Mouse (Mus musculus) limb, embryonic 14.5 days (tissue): ENCODE measurements around the gene Slc6a2. TPM values are rescaled to one million over a fixed set of nuclear protein-coding genes. Genes with fewer than 3 reads are reported as not detected.

Source experiments
- ATAC-seq: fragments of 200-750 bp; cut with Nextera tagmentation; 2 replicates; pipeline ENCODE4 v1.8.0; 2017; ENCODE audit warnings: low read depth, moderate number of reproducible peaks, moderate TSS enrichment; ENCODE audit not compliant: low FRiP score
- DNase-seq: peaks from one replicate; pipeline ENCODE4 v3.0.0-alpha.2; 2015; ENCODE audit warnings: low spot score
- H3K27ac ChIP-seq: fragments of 300-500 bp; sonication (generic); replicated peaks from 2 replicates; pipeline ENCODE4 v1.5.1; 2014; ENCODE audit warnings: low read depth, mild to moderate bottlenecking, low read length, moderate library complexity, mixed read lengths
- H3K27me3 ChIP-seq: fragments of 300-500 bp; sonication (generic); 2 replicates; pipeline ENCODE4 v1.6.1; 2014; ENCODE audit warnings: low read length, mixed read lengths; ENCODE audit not compliant: control insufficient read depth, insufficient read depth
- H3K36me3 ChIP-seq: fragments of 300-500 bp; sonication (generic); 2 replicates; pipeline ENCODE4 v1.6.1; 2014; ENCODE audit warnings: mild to moderate bottlenecking, low read length, moderate library complexity, mixed read lengths; ENCODE audit not compliant: control insufficient read depth, insufficient read depth
- H3K4me1 ChIP-seq: fragments of 300-500 bp; sonication (generic); 2 replicates; pipeline ENCODE4 v1.6.1; 2014; ENCODE audit warnings: antibody characterized with exemption, low read length, mixed read lengths; ENCODE audit not compliant: control insufficient read depth, insufficient read depth
- H3K4me2 ChIP-seq: fragments of 300-500 bp; sonication (generic); replicated peaks from 2 replicates; pipeline ENCODE4 v1.6.1; 2014; ENCODE audit warnings: low read depth, mild to moderate bottlenecking, low read length, moderate library complexity; ENCODE audit not compliant: severe bottlenecking
- H3K4me3 ChIP-seq: fragments of 300-500 bp; sonication (generic); replicated peaks from 2 replicates; pipeline ENCODE4 v1.5.1; 2014; ENCODE audit warnings: low read length
- H3K9ac ChIP-seq: fragments of 300-500 bp; sonication (generic); 2 replicates; pipeline ENCODE4 v1.6.1; 2014; ENCODE audit warnings: mild to moderate bottlenecking, low read depth, low read length, moderate library complexity; ENCODE audit not compliant: severe bottlenecking
- H3K9me3 ChIP-seq: fragments of 300-500 bp; sonication (generic); 2 replicates; pipeline ENCODE4 v1.6.1; 2016; ENCODE audit warnings: low read length; ENCODE audit not compliant: control insufficient read depth
- POLR2A ChIP-seq: fragments of 200-500 bp; IDR thresholded peaks from 2 replicates; pipeline ENCODE4 v1.8.0; 2012; ENCODE audit warnings: inconsistent platforms, mild to moderate bottlenecking, moderate library complexity, borderline replicate concordance; ENCODE audit not compliant: insufficient read depth, insufficient read length; ENCODE audit errors: extremely low read depth
- WGBS: fragments of 180-500 bp; shearing (Covaris S2); extraction: QIAGEN DNeasy Blood & Tissue Kit; methylation state at CpG from one replicate; pipeline ENCODE4 v1.1.7; 2014; 5-methylcytosine and 5-hydroxymethylcytosine counted together
- polyA plus RNA-seq, 2 experiments: library from polyadenylated mRNA; depleted of rRNA in 1 of 2; stranded (reverse) in 1 of 2; unstranded in 1 of 2; fragments of >200 nt; fragmentation: Nextera tagmentation in 1 of 2; extraction: Ambion mirVana in 1 of 2; gene quantifications; 2 replicates each; pipeline versions ENCODE4 v1.2.1 to v1.2.3; 2012 to 2014

Gene Slc6a2
- polyA plus RNA-seq, 2 experiments = 0.22 to 0.23 TPM

DNA sequence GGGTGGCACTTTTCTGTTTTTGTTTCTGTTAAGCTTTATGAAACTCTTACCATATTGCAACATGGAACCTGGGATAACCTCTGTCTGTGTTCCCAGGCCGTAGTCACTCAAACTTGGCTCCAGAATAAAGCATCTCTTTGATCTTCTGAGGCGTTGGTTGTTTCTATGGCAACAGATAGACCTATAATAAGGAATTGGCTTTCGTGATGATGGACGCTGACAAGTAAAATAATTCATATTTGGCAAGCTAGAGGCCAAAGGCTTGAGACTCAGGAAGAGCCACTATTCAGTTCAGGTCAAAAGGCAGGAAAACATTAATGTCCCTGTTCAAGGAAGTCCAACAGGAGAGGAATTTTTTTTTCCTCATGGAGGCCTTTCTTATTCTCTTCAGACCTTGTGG is 30.9 kb upstream of the Slc6a2 start:
- Histone ChIP-seq H3K27me3 (no peaks in the 10 kb centered on the region), H3K9me3 (peaks cover 12% of the 10 kb centered on the region; the same call in 1 of the 2 replicates), H3K36me3 (no peaks in the 10 kb centered on the region), H3K4me1 (no peaks in the 10 kb centered on the region), H3K4me3 (no peak overlapping the region), H3K9ac (no peak overlapping the region), H3K4me2 (no peak overlapping the region), H3K27ac (no peak overlapping the region)
- no peak for TF ChIP-seq POLR2A
- ATAC-seq (no peak), DNase-seq (no peak)
- 62% methylated on average over 4 of the region's 4 CpGs for WGBS

DNA sequence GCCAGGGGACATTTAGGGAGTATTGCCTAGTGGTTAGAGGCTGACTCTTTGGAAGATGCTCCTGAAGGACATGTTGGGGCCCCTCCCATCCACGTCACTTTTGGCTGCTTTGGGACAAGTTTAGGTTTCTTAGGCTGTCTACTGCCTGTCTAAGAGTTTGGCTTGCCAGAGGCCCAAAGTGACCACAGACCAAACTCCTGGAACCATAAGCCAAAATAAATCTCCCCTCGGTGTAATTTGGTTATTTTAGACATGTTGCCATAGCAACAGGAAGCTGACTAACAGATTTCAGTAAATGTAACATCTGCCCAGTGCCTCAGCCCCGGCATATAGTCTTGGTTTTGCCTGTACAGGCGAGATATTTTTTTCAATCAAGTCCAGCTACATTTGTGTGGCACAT is 21.8 kb upstream of the Slc6a2 start:
- TF ChIP-seq POLR2A = no peak
- no peak for DNase-seq

DNA sequence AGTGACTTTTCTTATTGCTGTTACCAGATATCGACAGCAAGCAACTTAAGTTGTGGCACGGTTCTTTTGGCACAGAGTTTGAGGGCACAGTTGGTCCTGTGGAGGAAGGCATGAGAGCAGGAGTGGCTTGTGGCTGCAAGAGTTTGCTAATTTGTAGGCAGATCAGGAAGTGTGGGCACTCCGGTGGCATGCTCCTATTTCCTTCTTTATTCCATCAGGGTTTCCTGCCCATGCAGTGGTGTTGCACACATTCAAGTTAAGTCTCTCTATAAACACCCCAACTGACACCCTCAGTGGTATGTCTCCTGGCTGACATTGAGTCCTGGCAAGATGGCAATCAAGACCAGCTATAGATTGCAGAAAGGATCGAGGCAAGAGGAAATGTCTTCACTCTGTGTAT is 10.8 kb upstream of the Slc6a2 start:
- WGBS = 81% methylated on average over 4 of the region's 4 CpGs

More for the DNA sequence above, 21.8 kb upstream of the Slc6a2 start:
- ATAC-seq = no peak
- no peaks in the 10 kb centered on the region for H3K36me3 ChIP-seq
- no peak overlapping the region for H3K4me2 ChIP-seq
- no peak overlapping the region for H3K9ac ChIP-seq
- H3K4me1 ChIP-seq = no peaks in the 10 kb centered on the region
- H3K4me3 ChIP-seq = no peak overlapping the region
- 77% methylated on average over 4 of the region's 4 CpGs for WGBS
- H3K9me3 ChIP-seq = no peaks in the 10 kb centered on the region
- no peak overlapping the region for H3K27ac ChIP-seq
- H3K27me3 ChIP-seq = no peaks in the 10 kb centered on the region

DNA sequence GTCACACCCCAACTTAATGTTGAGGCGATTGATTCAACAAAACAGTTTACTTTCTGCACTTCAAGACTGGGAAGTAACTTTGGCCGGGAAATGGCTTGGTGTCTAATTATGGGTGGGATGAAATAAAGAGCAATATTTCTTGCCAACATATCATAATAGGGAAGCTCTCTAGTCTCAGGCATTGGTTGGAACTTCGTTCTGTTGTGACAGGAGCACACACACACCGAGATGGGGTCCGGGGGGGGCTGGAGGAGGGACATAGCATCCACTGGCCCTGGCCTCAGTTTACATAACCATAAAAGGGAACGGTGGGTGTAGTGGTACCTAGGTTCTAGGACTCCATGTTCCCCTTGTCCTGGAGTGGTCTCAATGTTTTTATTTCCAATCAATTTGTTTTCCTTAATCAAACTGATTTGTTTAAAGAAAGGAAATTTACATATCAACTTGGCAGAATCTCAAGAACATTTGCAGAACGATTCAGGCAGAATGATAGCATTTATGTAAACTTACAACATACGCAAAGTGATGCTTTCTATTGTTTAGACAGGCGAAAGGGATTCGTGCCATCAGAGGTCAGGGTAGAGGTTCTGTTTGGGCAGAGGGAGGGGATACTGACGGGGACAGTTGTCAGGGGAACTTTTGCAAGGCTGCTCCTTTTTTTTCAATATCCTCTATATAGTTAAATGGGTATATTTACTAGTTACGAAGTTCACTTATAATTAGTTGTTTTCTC is 9.1 kb upstream of the Slc6a2 start:
- TF ChIP-seq POLR2A = no peak
- WGBS = 80% methylated on average over 12 of the region's 12 CpGs
- DNase-seq (no peak), ATAC-seq (no peak)
- Histone ChIP-seq H3K9ac (no peak overlapping the region), H3K27ac (no peak overlapping the region), H3K36me3 (no peaks in the 10 kb centered on the region), H3K4me1 (no peaks in the 10 kb centered on the region), H3K4me3 (no peak overlapping the region), H3K4me2 (no peak overlapping the region), H3K9me3 (no peaks in the 10 kb centered on the region), H3K27me3 (no peaks in the 10 kb centered on the region)

More for the DNA sequence above, 10.8 kb upstream of the Slc6a2 start:
- Histone ChIP-seq H3K9me3 (no peaks in the 10 kb centered on the region), H3K27me3 (no peaks in the 10 kb centered on the region), H3K9ac (no peak overlapping the region), H3K4me1 (no peaks in the 10 kb centered on the region), H3K36me3 (no peaks in the 10 kb centered on the region), H3K27ac (no peak overlapping the region), H3K4me3 (no peak overlapping the region), H3K4me2 (no peak overlapping the region)
- DNase-seq (no peak), ATAC-seq (no peak)
- TF ChIP-seq POLR2A = no peak

DNA sequence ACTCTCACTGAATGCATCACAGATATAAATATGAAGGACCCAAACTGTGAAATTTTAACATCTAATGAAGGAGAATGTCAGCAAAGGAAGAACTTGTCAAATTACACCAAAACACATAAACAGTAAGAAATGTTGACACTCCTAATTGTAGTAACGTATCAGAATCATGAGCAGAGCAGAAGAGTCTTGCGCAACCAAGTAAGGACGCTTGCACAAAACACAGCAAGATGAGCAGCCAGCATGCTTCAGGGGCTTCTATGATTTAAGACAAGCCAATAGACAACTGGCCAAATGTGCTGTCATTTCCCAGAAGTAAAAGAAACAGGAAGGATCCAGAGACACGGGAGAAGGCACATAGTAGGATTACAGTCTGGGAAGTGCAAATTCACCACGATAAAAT is 5.8 kb upstream of the Slc6a2 start:
- no peaks in the 10 kb centered on the region for H3K4me1 ChIP-seq

More for the DNA sequence above, 5.8 kb upstream of the Slc6a2 start:
- no peak for ATAC-seq
- Histone ChIP-seq H3K9ac (no peak overlapping the region), H3K27ac (no peak overlapping the region), H3K36me3 (no peaks in the 10 kb centered on the region), H3K27me3 (0 out of 2 replicates have a peak, but pooled peaks cover under 1% of the 10 kb centered on the region), H3K4me2 (no peak overlapping the region), H3K9me3 (no peaks in the 10 kb centered on the region), H3K4me3 (no peak overlapping the region)
- no peak for TF ChIP-seq POLR2A
- WGBS = 85% methylated on average over 5 of the region's 5 CpGs
- DNase-seq = no peak
